Mouse (Mus musculus) brain, embryonic 14.5 days (tissue): ENCODE measurements around the gene Zdhhc14.

ENCODE experiments used
- CTCF ChIP-seq: fragments of 200-500 bp; IDR thresholded peaks from 2 replicates; pipeline ENCODE4 v1.5.1; 2012; ENCODE audit warnings: inconsistent platforms, mild to moderate bottlenecking, moderate library complexity, borderline replicate concordance; ENCODE audit not compliant: insufficient read depth, insufficient read length; ENCODE audit errors: extremely low read depth
- POLR2A ChIP-seq: fragments of 200-500 bp; IDR thresholded peaks from 2 replicates; pipeline ENCODE4 v1.6.1; 2012; ENCODE audit warnings: mild to moderate bottlenecking, inconsistent platforms, borderline replicate concordance; ENCODE audit not compliant: poor library complexity, insufficient read depth, insufficient read length, severe bottlenecking; ENCODE audit errors: extremely low read depth

- no peak for TF ChIP-seq CTCF
- no peak for TF ChIP-seq POLR2A
Measured at GRCm38 (mm10) chr17:5542177-5542576, 49.8 kb downstream of the Zdhhc14 start.
